Mouse (Mus musculus): ENCODE results near the gene Gal3st1. TPM values are rescaled to one million over a fixed set of nuclear protein-coding genes. Genes with fewer than 3 reads are reported as not detected.

Gene Gal3st1
- total RNA-seq (2014; fragmentation: Nextera tagmentation) (not detected in 2 replicates), total RNA-seq (2017) (not detected in 2 replicates), polyA plus RNA-seq (2012) (not detected in 2 replicates)

DNA sequence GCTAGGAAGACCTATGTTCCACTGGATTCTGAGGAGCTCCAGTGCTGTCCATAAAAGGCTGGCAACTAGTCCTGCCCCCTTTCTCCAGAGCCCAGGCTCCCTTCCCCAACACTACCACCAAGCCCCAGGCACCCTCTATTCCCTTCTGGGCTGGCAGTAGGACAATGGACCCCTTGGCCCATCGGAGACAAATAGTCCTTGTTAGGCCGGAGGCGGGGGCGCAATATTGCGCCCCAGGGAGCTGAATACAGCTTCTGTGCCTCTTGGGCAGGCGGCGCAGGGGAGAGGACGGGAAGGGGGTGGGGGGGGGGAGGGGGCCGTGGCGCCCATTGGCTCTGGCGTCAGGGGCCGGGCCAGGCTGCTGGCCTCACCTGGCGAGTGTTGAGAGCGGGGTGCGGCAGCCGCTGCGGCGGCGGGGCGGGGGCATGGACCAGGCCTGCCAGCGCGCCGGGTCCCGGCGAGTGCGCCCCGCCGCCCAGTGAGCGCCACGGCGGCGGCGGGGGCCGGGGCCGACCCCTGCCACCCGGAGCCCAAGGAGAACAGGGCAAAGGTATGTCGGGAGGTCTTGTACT, at the start of gene Gal3st1:
TSS of gene Gal3st1 (plus strand) at position 346 of the 572 bp plus-strand sequence.
- no peak within 1 kb of the TSS for H3K4me3 ChIP-seq (ENCODE audit: low read depth, low read length)
- DNase-seq (ENCODE audit: low spot score) (no peak), ATAC-seq (ENCODE audit: extremely low read depth, insufficient number of reproducible peaks, low FRiP score, poor library complexity, severe bottlenecking) (no peak)

DNA sequence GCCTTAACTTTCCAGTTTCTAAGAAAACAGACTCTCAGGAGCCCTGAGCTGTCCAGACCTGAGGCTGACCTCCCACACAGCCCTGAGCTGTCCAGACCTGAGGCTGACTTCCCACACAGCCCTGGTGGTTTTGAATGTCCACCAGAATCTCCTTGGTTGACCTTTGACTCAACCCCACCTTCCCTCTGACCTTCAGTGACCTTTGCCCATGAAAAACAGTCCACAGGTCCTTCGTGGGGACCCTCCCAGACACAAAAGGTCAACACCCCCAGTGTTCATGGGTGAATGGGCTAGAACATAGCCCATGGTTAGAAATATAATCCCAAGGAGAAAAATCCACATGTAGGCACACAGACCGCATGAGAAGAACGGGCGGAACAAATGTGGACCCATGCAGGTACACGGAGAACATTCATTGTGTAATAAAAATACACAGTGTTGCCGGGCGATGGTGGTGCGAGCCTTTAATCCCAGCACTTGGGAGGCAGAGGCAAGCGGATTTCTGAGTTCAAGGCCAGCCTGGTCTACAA, 49.6 kb upstream of the Gal3st1 start:
- TF ChIP-seq GATA1 (IDR thresholded peaks at IDR 0.05; ENCODE audit: borderline replicate concordance, low read length), result no peak
- TF ChIP-seq GATA2 (IDR thresholded peaks at IDR 0.05; ENCODE audit: borderline replicate concordance, low read depth, low read length), result no peak
- TF ChIP-seq POLR2AphosphoS5 (IDR thresholded peaks at IDR 0.05; ENCODE audit: insufficient replicate concordance, low read depth, low read length), result no peak
- TF ChIP-seq CTCF (IDR thresholded peaks at IDR 0.05; ENCODE audit: low read depth, low read length), result no peak
- no peak for TF ChIP-seq TAL1 (conservative IDR thresholded peaks at IDR 0.05; ENCODE audit: low read depth, low read length)
- Histone ChIP-seq H3K4me3 (ENCODE audit: low read depth, low read length) (no peak overlapping the region), H3K36me3 (replicated peaks) (no peaks in the 10 kb centered on the region), H3K27me3 (ENCODE audit: insufficient read depth, low read length) (peaks cover 22% of the 10 kb centered on the region), H3K9me3 (replicated peaks) (no peaks in the 10 kb centered on the region), H3K4me1 (ENCODE audit: insufficient read depth, low read depth, low read length) (peaks cover 8% of the 10 kb centered on the region)
- ATAC-seq (ENCODE audit: extremely low read depth, insufficient number of reproducible peaks, low FRiP score, poor library complexity, severe bottlenecking), result no peak
- no peak for DNase-seq (ENCODE audit: low spot score)

More for the DNA sequence above, at the start of gene Gal3st1:
- Histone ChIP-seq H3K36me3 (replicated peaks) (peaks cover 47% of the 10 kb centered on the region), H3K27me3 (ENCODE audit: insufficient read depth, low read length) (peaks cover 16% of the 10 kb centered on the region), H3K4me1 (ENCODE audit: insufficient read depth, low read depth, low read length) (no peaks in the 10 kb centered on the region), H3K9me3 (replicated peaks) (no peaks in the 10 kb centered on the region)
- no peak for TF ChIP-seq TAL1 (conservative IDR thresholded peaks at IDR 0.05; ENCODE audit: low read depth, low read length)
- TF ChIP-seq GATA1 (IDR thresholded peaks at IDR 0.05; ENCODE audit: borderline replicate concordance, low read length), result no peak
- TF ChIP-seq POLR2AphosphoS5 (IDR thresholded peaks at IDR 0.05; ENCODE audit: insufficient replicate concordance, low read depth, low read length), result no peak
- TF ChIP-seq GATA2 (IDR thresholded peaks at IDR 0.05; ENCODE audit: borderline replicate concordance, low read depth, low read length), result no peak
- no peak for TF ChIP-seq CTCF (IDR thresholded peaks at IDR 0.05; ENCODE audit: low read depth, low read length)

DNA sequence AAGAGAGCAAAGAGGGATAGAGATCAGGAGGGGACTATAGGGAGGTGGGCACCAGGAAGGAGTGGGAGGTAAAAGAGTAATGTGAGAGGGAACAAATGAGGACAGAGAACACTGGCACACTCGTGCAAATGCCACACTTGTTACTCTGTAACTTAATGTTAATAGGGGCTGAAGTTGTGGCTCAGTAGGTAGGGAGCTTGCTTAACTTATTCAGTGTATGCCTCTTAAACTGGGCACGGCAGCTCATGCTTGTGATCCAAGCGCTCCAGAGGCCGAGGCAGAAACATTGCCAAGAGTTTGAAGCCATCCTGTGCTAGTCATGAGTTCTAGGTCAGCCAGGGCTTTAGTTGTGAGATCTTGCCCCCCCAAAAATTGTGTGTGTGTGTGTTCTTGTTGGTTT, 48.3 kb upstream of the Gal3st1 start:
- peaks cover 22% of the 10 kb centered on the region for H3K27me3 ChIP-seq (ENCODE audit: insufficient read depth, low read length)
- no peak for TF ChIP-seq TAL1 (conservative IDR thresholded peaks at IDR 0.05; ENCODE audit: low read depth, low read length)
- no peak for TF ChIP-seq GATA2 (IDR thresholded peaks at IDR 0.05; ENCODE audit: borderline replicate concordance, low read depth, low read length)
- TF ChIP-seq POLR2AphosphoS5 (IDR thresholded peaks at IDR 0.05; ENCODE audit: insufficient replicate concordance, low read depth, low read length), result no peak
- no peak for TF ChIP-seq GATA1 (IDR thresholded peaks at IDR 0.05; ENCODE audit: borderline replicate concordance, low read length)
- no peak for TF ChIP-seq CTCF (IDR thresholded peaks at IDR 0.05; ENCODE audit: low read depth, low read length)
- no peak for ATAC-seq (ENCODE audit: extremely low read depth, insufficient number of reproducible peaks, low FRiP score, poor library complexity, severe bottlenecking)

DNA sequence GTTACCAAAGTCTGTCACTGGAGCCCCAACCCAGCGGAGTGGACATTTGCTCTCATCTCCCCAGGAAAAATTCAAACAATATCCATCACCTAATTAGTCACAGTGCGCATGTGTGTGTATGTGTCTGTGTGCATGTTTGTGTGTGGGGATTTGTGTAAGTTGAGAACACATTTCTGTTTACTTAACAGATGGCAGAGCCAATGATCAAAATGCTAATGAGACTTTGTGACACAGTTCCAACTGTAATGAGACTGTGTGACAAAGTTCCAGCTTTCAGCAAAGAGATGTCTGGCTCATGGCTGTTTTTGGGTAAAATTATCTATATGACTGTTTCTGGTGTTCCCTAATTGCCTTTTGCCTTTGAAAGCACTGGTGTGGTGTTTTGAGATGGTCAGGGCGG, 47.1 kb upstream of the Gal3st1 start:
- TF ChIP-seq GATA1 (IDR thresholded peaks at IDR 0.05; ENCODE audit: borderline replicate concordance, low read length) (no peak), GATA2 (IDR thresholded peaks at IDR 0.05; ENCODE audit: borderline replicate concordance, low read depth, low read length) (no peak), CTCF (IDR thresholded peaks at IDR 0.05; ENCODE audit: low read depth, low read length) (no peak), TAL1 (conservative IDR thresholded peaks at IDR 0.05; ENCODE audit: low read depth, low read length) (no peak), POLR2AphosphoS5 (IDR thresholded peaks at IDR 0.05; ENCODE audit: insufficient replicate concordance, low read depth, low read length) (no peak)
- H3K9me3 ChIP-seq (replicated peaks), result no peaks in the 10 kb centered on the region
- peaks cover 24% of the 10 kb centered on the region for H3K27me3 ChIP-seq (ENCODE audit: insufficient read depth, low read length)
- no peaks in the 10 kb centered on the region for H3K36me3 ChIP-seq (replicated peaks)
- no peak overlapping the region for H3K4me3 ChIP-seq (ENCODE audit: low read depth, low read length)
- no peak for ATAC-seq (ENCODE audit: extremely low read depth, insufficient number of reproducible peaks, low FRiP score, poor library complexity, severe bottlenecking)
- peaks cover 7% of the 10 kb centered on the region for H3K4me1 ChIP-seq (ENCODE audit: insufficient read depth, low read depth, low read length)
- DNase-seq (ENCODE audit: low spot score), result no peak

More for the DNA sequence above, 48.3 kb upstream of the Gal3st1 start:
- Histone ChIP-seq H3K4me1 (ENCODE audit: insufficient read depth, low read depth, low read length) (peaks cover 8% of the 10 kb centered on the region), H3K36me3 (replicated peaks) (no peaks in the 10 kb centered on the region), H3K4me3 (ENCODE audit: low read depth, low read length) (no peak overlapping the region), H3K9me3 (replicated peaks) (no peaks in the 10 kb centered on the region)
- DNase-seq (ENCODE audit: low spot score), result no peak

DNA sequence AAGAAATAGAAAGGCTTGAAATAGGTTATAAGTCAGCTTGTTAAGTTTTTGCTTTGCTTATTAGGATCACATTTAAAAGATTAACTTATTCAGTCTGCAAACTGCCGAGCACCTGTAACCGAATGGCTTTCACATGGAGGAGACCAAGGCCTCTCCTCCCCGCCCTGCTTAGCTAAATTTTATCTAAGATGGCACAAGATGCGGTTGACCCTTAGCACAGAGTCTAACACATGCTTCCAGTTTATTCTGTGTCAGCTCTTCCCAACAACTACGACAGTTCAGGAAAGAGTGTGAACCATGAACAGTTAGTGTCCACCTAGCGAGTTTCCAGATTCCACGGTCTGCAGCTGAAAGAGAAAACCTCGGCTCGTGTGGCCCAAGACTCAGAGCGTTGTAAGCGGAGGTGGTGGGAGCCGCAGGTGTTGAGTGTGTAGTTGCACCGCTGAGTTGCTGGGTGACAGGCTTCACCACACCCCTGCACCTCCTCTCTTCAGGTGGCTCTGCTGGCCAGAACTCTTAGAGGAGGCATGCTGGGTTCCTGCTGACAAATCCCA, 46.0 kb upstream of the Gal3st1 start:
- H3K36me3 ChIP-seq (replicated peaks), result no peaks in the 10 kb centered on the region
- H3K9me3 ChIP-seq (replicated peaks), result no peaks in the 10 kb centered on the region
- TF ChIP-seq GATA1 (IDR thresholded peaks at IDR 0.05; ENCODE audit: borderline replicate concordance, low read length), result no peak
- no peak for TF ChIP-seq POLR2AphosphoS5 (IDR thresholded peaks at IDR 0.05; ENCODE audit: insufficient replicate concordance, low read depth, low read length)
- no peak for TF ChIP-seq CTCF (IDR thresholded peaks at IDR 0.05; ENCODE audit: low read depth, low read length)
- no peak for TF ChIP-seq TAL1 (conservative IDR thresholded peaks at IDR 0.05; ENCODE audit: low read depth, low read length)
- no peak for TF ChIP-seq GATA2 (IDR thresholded peaks at IDR 0.05; ENCODE audit: borderline replicate concordance, low read depth, low read length)
- no peak overlapping the region for H3K4me3 ChIP-seq (ENCODE audit: low read depth, low read length)
- peaks cover 22% of the 10 kb centered on the region for H3K27me3 ChIP-seq (ENCODE audit: insufficient read depth, low read length)
- H3K4me1 ChIP-seq (ENCODE audit: insufficient read depth, low read depth, low read length), result no peaks in the 10 kb centered on the region
- DNase-seq (ENCODE audit: low spot score) (no peak), ATAC-seq (ENCODE audit: extremely low read depth, insufficient number of reproducible peaks, low FRiP score, poor library complexity, severe bottlenecking) (no peak)

DNA sequence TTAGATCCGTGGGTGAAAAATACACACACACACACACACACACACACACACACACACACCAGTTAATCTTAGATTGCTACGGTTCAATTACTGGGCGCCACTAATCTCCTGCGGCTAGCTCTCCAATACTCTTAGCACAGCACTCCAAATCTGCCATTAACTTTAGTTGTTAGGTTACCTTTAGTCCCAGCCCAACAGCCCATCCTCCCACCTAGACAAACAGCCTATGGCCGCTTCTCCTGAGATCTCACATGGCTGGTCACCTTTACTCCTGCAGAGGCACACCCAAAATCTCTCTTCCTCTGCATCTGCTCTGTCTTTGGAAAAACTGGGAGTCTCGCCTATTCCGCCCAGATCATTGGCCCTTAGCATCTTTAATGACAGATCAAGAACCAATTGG, 42.1 kb upstream of the Gal3st1 start:
- ATAC-seq (ENCODE audit: extremely low read depth, insufficient number of reproducible peaks, low FRiP score, poor library complexity, severe bottlenecking) (no peak), DNase-seq (ENCODE audit: low spot score) (no peak)
- H3K4me1 ChIP-seq (ENCODE audit: insufficient read depth, low read depth, low read length), result no peaks in the 10 kb centered on the region
- H3K36me3 ChIP-seq (replicated peaks), result no peaks in the 10 kb centered on the region
- no peak for TF ChIP-seq TAL1 (conservative IDR thresholded peaks at IDR 0.05; ENCODE audit: low read depth, low read length)
- TF ChIP-seq CTCF (IDR thresholded peaks at IDR 0.05; ENCODE audit: low read depth, low read length), result no peak
- no peak for TF ChIP-seq POLR2AphosphoS5 (IDR thresholded peaks at IDR 0.05; ENCODE audit: insufficient replicate concordance, low read depth, low read length)
- TF ChIP-seq GATA1 (IDR thresholded peaks at IDR 0.05; ENCODE audit: borderline replicate concordance, low read length), result no peak
- no peak for TF ChIP-seq GATA2 (IDR thresholded peaks at IDR 0.05; ENCODE audit: borderline replicate concordance, low read depth, low read length)
- peaks cover 18% of the 10 kb centered on the region; the same call in 1 of the 2 replicates for H3K27me3 ChIP-seq (ENCODE audit: insufficient read depth, low read length)
- H3K4me3 ChIP-seq (ENCODE audit: low read depth, low read length), result no peak overlapping the region
- no peaks in the 10 kb centered on the region for H3K9me3 ChIP-seq (replicated peaks)

Data from G1E (cell line).